Mouse (Mus musculus) central nervous system, embryonic 14 days (tissue): ENCODE results near the gene Fbxl2. TPM values are rescaled to one million over a fixed set of nuclear protein-coding genes. Genes with fewer than 3 reads are reported as not detected.

ENCODE experiments used
- polyA plus RNA-seq: library from polyadenylated mRNA; depleted of rRNA; stranded (reverse); fragments of >200 nt; gene quantifications from 2 replicates; pipeline ENCODE4 v1.2.3, GENCODE M21; 2012; rRNA removed

Fbxl2 gene
- 26.3 and 29.3 TPM in 2 replicates for polyA plus RNA-seq

DNA sequence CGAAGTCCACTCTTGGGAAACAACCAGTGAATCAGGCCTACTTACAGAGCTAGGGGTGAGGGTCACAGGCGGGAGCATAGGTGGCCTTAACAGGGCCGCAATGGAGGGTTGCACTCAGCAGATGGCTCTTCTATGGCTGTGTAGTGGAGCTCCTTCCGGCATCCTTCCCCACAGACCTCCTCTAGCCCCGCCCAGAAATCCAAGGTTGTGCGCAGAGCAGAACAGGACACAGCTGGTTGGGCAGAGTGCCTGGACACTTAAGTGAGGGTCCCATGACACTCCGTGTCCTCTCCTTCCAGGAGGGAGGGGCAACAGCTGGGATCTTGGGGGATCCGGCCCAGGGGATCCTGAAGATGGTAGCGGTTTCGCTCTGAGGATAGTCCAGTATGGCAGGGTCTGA lies at the start of gene Fbxl2:
Gene Fbxl2, minus strand, starts transcription at position 164 of the 400 bp plus-strand sequence.

DNA sequence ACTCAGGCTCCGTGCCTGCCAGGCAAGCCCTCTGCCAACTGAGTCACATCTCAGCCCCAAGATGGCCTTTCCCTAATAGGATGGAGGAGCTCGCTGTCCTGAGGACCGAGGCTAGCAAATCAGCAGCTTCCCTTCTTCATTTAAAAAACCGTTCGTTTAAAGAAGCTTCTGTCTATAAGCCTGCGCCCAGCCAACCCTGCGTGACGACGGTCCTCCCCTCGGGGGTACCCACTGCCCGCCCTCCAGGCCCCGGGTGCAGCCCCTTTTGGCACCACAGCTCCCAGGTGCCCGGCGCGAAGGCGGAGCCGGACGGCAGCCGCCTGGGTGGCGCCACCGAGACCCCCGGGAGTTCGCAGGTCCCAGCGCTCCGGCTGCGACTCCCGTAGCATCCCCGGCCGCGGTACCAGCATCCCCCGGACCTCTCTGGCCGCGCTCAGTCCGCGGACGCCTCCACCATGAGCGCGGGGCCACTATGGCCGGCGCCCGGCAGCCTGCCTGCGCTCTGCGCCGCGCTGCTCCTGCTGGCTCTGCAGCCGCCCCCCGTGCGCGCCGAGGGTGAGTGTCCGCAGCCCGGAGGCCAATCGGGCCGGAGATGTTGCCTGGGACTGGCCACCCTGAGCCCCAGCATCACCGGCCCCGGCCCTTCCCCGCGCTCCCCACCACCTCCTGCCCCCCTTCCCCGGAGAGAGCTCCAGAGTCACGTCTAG lies 11.3 kb upstream of the Fbxl2 start, which contains the start of gene Susd5:
Gene Susd5, plus strand, starts transcription at position 51 of the 707 bp plus-strand sequence.

DNA sequence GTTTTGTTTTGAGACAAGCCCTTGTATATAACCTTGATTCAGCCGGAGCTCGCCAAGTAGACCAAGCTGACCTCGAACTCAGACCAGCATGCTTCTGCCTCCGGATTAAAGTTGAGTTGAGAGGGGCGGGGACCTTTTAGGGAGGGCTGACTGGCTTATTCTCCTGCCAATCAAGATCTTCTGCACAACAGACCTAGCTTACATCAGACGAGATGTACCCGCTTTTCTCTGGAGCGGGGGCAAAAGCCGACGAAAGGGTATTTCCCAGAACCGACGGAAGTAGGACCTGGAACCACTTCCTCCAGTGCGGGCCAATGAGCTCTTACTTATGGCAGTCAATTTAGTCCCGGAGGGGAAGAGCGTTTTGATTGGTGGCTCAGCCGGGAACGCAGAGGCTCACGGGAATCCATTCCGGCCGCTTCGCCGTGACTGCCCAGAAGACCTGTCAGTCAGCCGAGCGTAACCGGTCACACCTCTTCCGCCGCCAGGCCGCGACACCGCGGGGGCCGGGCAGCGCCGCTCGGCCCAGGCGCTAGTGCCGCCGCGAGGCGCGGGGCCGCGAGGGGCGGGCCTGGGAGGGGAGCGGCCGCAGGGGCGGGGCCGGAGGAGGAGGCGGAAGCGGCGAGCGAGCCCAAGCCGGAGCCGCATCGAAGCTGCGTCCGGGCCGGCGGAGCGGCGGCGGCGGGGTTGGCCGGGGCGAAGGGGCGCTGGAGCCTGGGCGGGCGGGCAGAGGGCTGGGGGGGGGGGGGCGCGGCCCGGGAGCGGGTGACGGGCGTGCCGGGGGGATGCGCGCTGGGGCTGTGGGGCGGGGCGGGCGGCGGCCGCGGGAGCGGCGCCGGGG lies 115.2 kb downstream of the Fbxl2 start, which contains the start of gene Ubp1:
Gene Ubp1, plus strand, starts transcription at position 401 of the 841 bp plus-strand sequence.

Other genes starting within 250 kb of the Fbxl2 start
- gene Ubp1, start 115.3 kb downstream of the Fbxl2 start, polyA plus RNA-seq, result 159 and 175 TPM in 2 replicates
- gene Susd5, start 10.9 kb upstream of the Fbxl2 start, polyA plus RNA-seq, result 0.39 and 6.9 TPM in 2 replicates